Mouse (Mus musculus) ES-E14 (cell line): ENCODE measurements at regions not wholly inside any gene's neighbourhood (a gene's known extent, or its start where the extent isn't known, plus 50 kb on each side); places are given as distances from the start of the nearest gene placed in this dataset.

Experiments used
- CHD2 ChIP-seq: IDR thresholded peaks from 2 replicates; pipeline ENCODE4 v1.6.1; 2014; ENCODE audit warnings: mild to moderate bottlenecking, low read depth, low read length, inconsistent platforms
- HCFC1 ChIP-seq: IDR thresholded peaks from 2 replicates; pipeline ENCODE4 v1.6.1; 2012; ENCODE audit warnings: low read length, inconsistent platforms, borderline replicate concordance; ENCODE audit not compliant: insufficient read depth

DNA sequence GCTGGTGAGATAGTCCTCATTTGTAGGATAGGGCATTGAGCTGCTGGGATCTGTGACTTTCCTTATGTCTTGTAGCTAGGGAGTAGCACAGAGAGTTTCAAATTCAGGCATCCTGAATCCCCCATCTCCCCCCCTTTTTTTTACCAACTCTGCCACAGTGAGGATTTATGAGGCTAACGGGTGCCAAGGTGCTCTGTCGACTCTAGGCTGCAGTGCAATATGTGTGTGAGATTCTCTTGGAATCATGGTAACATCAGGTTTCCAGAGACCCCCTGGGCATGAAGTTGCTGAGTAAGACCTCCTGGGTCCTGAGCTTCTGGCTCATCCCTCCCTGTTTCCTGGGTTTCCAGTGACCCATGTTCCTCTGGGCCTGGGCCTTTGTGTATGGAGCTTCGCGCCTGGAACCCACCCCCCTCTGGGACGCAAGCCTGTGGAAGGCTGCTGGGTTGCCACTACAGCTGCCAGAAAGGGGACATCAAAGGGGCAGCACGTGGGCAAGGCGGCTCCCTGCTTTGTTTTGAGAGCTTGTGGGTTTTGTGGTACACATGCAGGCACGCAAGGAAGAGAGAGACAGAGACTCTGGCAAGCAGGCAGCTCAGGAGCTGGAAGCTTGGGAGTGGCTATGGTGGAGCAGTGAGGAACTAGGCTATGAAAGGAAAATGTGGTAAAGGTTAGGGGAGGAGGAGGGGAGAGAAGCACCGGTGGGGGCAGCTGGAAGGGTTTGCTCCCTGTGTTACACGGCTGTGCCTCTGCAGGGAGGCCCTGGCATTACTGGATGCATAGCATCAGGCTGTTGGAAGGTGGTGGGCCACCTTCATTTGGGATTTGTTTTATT, 110.8 kb upstream of the Pja1 start:
- no peak for TF ChIP-seq CHD2
- no peak for TF ChIP-seq HCFC1
